Mouse (Mus musculus) heart, embryonic 14.5 days (tissue): Measurements from ENCODE around the gene Padi2. TPM values are rescaled to one million over a fixed set of nuclear protein-coding genes. Genes with fewer than 3 reads are reported as not detected.

ENCODE experiments used
- ATAC-seq: fragments of 200-750 bp; cut with Nextera tagmentation; 2 replicates; pipeline ENCODE4 v1.8.0; 2017; ENCODE audit warnings: low read depth, moderate TSS enrichment; ENCODE audit not compliant: insufficient number of reproducible peaks, insufficient read depth, low FRiP score
- H3K27ac ChIP-seq, 2 experiments: fragments of 200-500 bp in 1 of 2; fragments of 300-500 bp in 1 of 2; sonication (generic) in 1 of 2; replicated peaks in 1 of 2; 2 replicates each; pipeline ENCODE4 v1.5.1; 2012 to 2014; ENCODE audit warnings: low read depth in 2 of 2, low read length in 2 of 2, control low read depth in 1 of 2, mild to moderate bottlenecking in 1 of 2, mixed read lengths in 1 of 2; ENCODE audit not compliant: control insufficient read depth in 1 of 2, insufficient read depth in 1 of 2
- H3K27me3 ChIP-seq: fragments of 300-500 bp; sonication (generic); 2 replicates; pipeline ENCODE4 v1.6.1; 2014; ENCODE audit warnings: mild to moderate bottlenecking, low read length, control low read depth; ENCODE audit not compliant: control insufficient read depth, insufficient read depth
- H3K36me3 ChIP-seq: fragments of 300-500 bp; sonication (generic); 2 replicates; pipeline ENCODE4 v1.6.1; 2014; ENCODE audit warnings: mild to moderate bottlenecking, control low read depth, low read length, mixed read lengths; ENCODE audit not compliant: control insufficient read depth, insufficient read depth
- H3K4me1 ChIP-seq, 2 experiments: fragments of 200-500 bp in 1 of 2; fragments of 300-500 bp in 1 of 2; sonication (generic) in 1 of 2; 2 replicates each; pipeline ENCODE4 v1.6.1; 2012 to 2014; ENCODE audit warnings: low read length in 2 of 2, control low read depth in 1 of 2, mixed read lengths in 1 of 2; ENCODE audit not compliant: control insufficient read depth in 2 of 2, insufficient read depth in 2 of 2
- H3K4me2 ChIP-seq: fragments of 300-500 bp; sonication (generic); 2 replicates; pipeline ENCODE4 v1.6.1; 2014; ENCODE audit warnings: mild to moderate bottlenecking, low read length
- H3K4me3 ChIP-seq, 2 experiments: fragments of 200-500 bp in 1 of 2; fragments of 300-500 bp in 1 of 2; sonication (generic) in 1 of 2; 2 replicates each; pipeline ENCODE4 v1.5.1; 2012 to 2014; ENCODE audit warnings: low read length in 2 of 2, mild to moderate bottlenecking in 2 of 2, control low read depth in 1 of 2, low read depth in 1 of 2, moderate library complexity in 1 of 2; ENCODE audit not compliant: control insufficient read depth in 1 of 2, insufficient read depth in 1 of 2
- H3K9ac ChIP-seq: fragments of 300-500 bp; sonication (generic); 2 replicates; pipeline ENCODE4 v1.6.1; 2014; ENCODE audit warnings: mild to moderate bottlenecking, low read length
- H3K9me3 ChIP-seq: fragments of 300-500 bp; sonication (generic); 2 replicates; pipeline ENCODE4 v1.6.1; 2016; ENCODE audit warnings: low read length, control low read depth; ENCODE audit not compliant: control insufficient read depth
- WGBS: fragments of 180-500 bp; shearing (Covaris S2); extraction: QIAGEN DNeasy Blood & Tissue Kit; methylation state at CpG from one replicate; pipeline ENCODE4 v1.1.7; 2014; 5-methylcytosine and 5-hydroxymethylcytosine counted together
- polyA plus RNA-seq: library from polyadenylated mRNA; unstranded; fragments of >200 nt; fragmentation: Nextera tagmentation; extraction: Ambion mirVana; gene quantifications from 2 replicates; pipeline ENCODE4 v1.2.1, GENCODE M21; 2014

Gene Padi2
- polyA plus RNA-seq, 1 experiment from 2014 or later, result 0.89 TPM

DNA sequence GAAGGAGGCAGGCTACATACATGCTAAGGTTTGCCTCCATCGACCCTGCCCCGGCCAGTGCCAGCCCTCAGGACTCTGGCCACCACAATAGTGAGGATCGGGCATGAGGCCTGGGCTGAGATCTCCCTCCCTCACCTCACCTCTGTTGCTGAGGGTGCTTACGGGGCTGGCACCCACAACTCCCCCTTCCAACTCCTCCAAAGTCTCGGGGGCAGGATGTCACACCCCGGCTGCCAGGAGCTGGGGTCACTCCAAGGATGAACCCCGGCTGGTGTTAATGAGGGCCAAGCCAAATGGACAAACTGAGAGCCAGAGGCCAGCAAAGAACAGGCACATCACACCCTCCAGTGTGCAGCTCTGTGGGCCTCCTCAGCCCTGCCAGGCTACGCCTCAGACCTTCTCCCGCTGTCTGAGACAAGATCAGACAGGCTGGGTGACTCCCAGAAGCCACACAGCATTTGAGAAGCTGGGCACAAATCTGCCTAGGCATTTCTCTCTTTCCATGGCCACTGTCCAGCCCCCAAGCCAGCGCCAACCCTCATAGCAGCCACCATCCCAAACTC, 6.2 kb downstream of the Padi2 start:
- no peak overlapping the region for H3K4me3 ChIP-seq

DNA sequence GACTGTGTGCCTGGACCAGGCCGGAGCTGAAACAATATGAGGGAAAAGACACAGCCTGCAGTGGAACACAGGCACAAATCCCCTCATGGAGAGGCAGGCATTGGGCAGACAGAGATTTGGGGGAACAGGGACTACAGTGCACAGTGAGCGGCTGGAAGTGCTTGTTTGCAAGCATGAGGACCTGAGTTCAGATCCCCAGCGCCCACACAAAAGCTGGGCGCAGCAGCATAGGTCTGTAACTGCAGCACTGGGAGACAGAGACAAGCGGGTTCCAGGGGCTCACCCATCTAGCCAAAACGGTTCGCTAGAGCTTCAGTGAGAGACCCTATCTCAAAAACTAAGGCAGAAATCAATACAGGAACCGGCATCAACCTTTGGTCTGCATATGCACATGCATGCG, 7.4 kb downstream of the Padi2 start:
- Histone ChIP-seq H3K4me1 (no peaks in the 10 kb centered on the region), H3K36me3 (no peaks in the 10 kb centered on the region), H3K27me3 (peaks cover 22% of the 10 kb centered on the region), H3K9ac (no peak overlapping the region), H3K9me3 (no peaks in the 10 kb centered on the region), H3K4me3 (no peak overlapping the region), H3K4me2 (no peak overlapping the region), H3K27ac (no peak overlapping the region)
- no peak for ATAC-seq
- WGBS, result 86% methylated on average over 9 of the region's 9 CpGs

More for the DNA sequence above, 6.2 kb downstream of the Padi2 start:
- Histone ChIP-seq H3K27ac (no peak overlapping the region), H3K4me2 (no peak overlapping the region), H3K4me1 (no peaks in the 10 kb centered on the region), H3K27me3 (peaks cover 29% of the 10 kb centered on the region), H3K9me3 (no peaks in the 10 kb centered on the region), H3K36me3 (no peaks in the 10 kb centered on the region), H3K9ac (no peak overlapping the region)
- WGBS, result 83% methylated on average over 10 of the region's 10 CpGs
- ATAC-seq, result no peak

- Histone ChIP-seq H3K9me3 (no peaks in the 10 kb centered on the region), H3K4me1 (no peaks in the 10 kb centered on the region), H3K4me2 (no peak overlapping the region), H3K4me3 (no peak overlapping the region), H3K9ac (no peak overlapping the region), H3K27me3 (peaks cover 10% of the 10 kb centered on the region; the same call in 1 of the 2 replicates), H3K36me3 (no peaks in the 10 kb centered on the region), H3K27ac (no peak overlapping the region)
- ATAC-seq, result no peak
- 65% methylated on average over 6 of the region's 6 CpGs for WGBS
Observed at GRCm38 (mm10) chr4:140914731-140915131, 8.6 kb downstream of the Padi2 start.

DNA sequence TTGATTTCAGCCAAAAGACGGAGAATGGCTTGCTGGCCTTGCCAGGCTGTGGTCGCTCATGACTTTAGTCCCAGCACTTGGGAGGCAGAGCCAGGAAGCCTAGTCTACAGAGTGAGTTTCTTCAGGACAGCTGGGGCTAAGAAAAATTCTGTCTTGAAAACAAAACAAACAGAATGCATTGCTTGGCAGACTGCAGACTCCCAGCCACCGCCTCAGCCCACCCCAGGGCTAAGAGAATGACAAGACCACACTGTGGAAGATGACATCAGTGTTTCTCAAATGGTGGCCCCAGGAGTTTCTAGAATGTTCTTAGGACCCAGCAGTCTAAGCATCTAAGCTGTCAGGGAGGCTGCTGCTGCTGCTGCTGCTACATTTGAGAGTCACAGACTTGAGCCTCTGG, 9.1 kb downstream of the Padi2 start:
- ATAC-seq, result no peak
- Histone ChIP-seq H3K36me3 (no peaks in the 10 kb centered on the region), H3K9me3 (no peaks in the 10 kb centered on the region), H3K27me3 (peaks cover 6% of the 10 kb centered on the region; the same call in 1 of the 2 replicates), H3K4me3 (no peak overlapping the region), H3K9ac (no peak overlapping the region), H3K27ac (no peak overlapping the region), H3K4me2 (no peak overlapping the region), H3K4me1 (no peaks in the 10 kb centered on the region)
- WGBS, result 73% methylated on average over 3 of the region's 3 CpGs

GRCm38 (mm10) chr4:140916296-140916695, 10.2 kb downstream of the Padi2 start:
- no peaks in the 10 kb centered on the region for H3K9me3 ChIP-seq
- no peaks in the 10 kb centered on the region for H3K36me3 ChIP-seq
- H3K27me3 ChIP-seq, result peaks cover 6% of the 10 kb centered on the region; the same call in 1 of the 2 replicates
- ATAC-seq, result no peak
- no peak overlapping the region for H3K4me3 ChIP-seq
- no peaks in the 10 kb centered on the region for H3K4me1 ChIP-seq
- no peak overlapping the region for H3K27ac ChIP-seq
- no peak overlapping the region for H3K4me2 ChIP-seq
- H3K9ac ChIP-seq, result no peak overlapping the region
- WGBS, result 93% methylated on average over 5 of the region's 5 CpGs

GRCm38 (mm10) chr4:140917451-140917850, 11.3 kb downstream of the Padi2 start:
- H3K4me1 ChIP-seq, result peaks cover 0 to 2% of the 10 kb centered on the region in 2 experiments; a peak in 1 of 4 replicates
- H3K27me3 ChIP-seq, result no peaks in the 10 kb centered on the region
- no peak overlapping the region for H3K27ac ChIP-seq
- WGBS, result 82% methylated on average over 9 of the region's 9 CpGs
- H3K9ac ChIP-seq, result no peak overlapping the region
- ATAC-seq, result no peak
- no peak overlapping the region for H3K4me3 ChIP-seq
- H3K36me3 ChIP-seq, result no peaks in the 10 kb centered on the region
- no peak overlapping the region for H3K4me2 ChIP-seq
- no peaks in the 10 kb centered on the region for H3K9me3 ChIP-seq

GRCm38 (mm10) chr4:140919974-140920836, 14.1 kb downstream of the Padi2 start:
- no peak for ATAC-seq
- Histone ChIP-seq H3K36me3 (no peaks in the 10 kb centered on the region), H3K27ac (no peak overlapping the region), H3K4me1 (peaks cover 6 to 11% of the 10 kb centered on the region in 2 experiments), H3K4me2 (no peak overlapping the region), H3K4me3 (no peak overlapping the region), H3K9me3 (no peaks in the 10 kb centered on the region), H3K27me3 (no peaks in the 10 kb centered on the region), H3K9ac (no peak overlapping the region)
- 59% methylated on average over 11 of the region's 11 CpGs for WGBS
